Mouse (Mus musculus) yolk sac, embryonic 10.5 days (tissue): Measurements from ENCODE around the gene Chrm4.

Experiments
- DNase-seq: peaks from one replicate; pipeline ENCODE4 v3.0.0-alpha.2; 2017; ENCODE audit warnings: low spot score

Chrm4 gene

GRCm38 (mm10) chr2:91926949-91927348, at the start of gene Chrm4:
Chrm4 (plus strand) TSS chr2:91927249.
- DNase-seq, result no peak

DNA sequence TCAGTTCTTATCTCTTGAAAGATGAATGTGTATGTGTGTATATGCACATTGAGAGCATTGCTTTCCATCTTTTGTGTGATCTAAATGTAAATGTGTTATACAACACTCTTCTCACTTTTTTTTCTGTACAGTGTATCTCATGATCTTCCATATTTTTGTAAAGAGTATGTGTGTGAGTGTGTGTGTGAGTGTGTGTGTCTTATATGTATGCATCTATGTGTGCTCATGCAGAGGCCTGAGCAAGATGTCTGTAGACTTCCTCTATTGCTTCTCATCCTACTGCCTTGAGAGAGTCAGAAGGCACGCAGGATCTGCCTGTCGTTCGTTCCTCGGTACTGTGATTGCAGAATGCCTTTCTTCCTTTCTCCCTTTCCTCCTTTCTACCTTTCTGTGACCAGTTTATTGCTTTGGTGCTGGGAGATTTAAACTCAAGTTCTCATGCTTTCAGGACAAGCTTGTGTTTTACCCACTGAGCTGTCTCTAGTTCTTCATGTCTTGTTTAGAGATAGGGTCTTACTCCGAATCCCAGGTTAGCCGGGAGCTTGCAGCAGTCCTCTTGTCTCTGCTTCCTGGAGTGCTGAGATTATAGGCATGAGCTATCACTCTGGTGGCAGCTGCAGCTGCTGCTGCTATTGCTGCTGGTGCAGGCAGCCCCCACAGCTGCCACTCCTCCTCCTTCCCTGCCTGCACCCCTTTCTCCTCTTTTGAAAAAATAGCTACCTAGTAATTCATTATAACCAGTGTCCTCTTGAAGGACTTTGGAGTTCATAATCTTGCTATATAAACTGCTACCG, 48.5 kb upstream of the Chrm4 start:
- DNase-seq, result no peak

- DNase-seq, result no peak
Observed at GRCm38 (mm10) chr2:91883961-91884360, 43.1 kb upstream of the Chrm4 start.

GRCm38 (mm10) chr2:91884616-91885015, 42.4 kb upstream of the Chrm4 start:
- DNase-seq, result no peak

- DNase-seq, result no peak
Observed at GRCm38 (mm10) chr2:91894716-91895115, 32.3 kb upstream of the Chrm4 start.

DNA sequence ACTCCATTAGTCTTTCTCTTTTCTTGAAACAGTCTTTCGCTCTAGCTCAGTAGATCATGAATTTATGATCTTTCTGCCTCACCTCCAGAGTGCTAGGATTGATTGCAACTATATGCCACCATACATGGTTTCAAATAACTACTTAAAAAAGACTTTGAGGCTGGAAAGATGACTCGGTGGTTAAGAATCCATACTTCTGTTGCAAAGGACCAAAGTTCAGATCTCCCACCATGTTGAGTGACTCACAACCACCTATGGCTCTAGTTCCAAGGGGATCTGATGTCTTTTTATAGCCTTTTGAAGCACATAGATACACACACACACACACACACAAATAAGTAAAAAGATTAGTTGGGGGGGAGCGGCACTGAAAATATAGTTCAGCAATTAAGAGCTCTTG, 31.6 kb upstream of the Chrm4 start:
- no peak for DNase-seq

DNA sequence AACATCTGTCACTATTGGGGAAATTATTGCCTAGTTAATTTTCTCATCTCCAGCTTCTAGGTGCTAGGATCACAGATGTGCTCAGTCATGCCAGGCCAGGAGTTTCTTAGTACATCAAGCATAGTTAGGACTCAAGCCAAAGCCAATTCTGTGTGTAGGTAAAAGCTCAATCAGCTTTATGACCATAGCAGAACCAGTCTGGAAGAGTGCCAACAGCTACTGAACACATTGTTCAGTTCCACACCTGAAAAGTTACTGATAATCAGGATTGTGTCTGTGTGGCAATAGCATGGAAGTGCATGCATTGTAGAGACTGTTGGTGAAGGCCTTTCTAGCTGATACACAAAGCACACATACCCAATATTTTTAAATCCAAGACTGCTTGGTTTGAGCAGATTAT, 29.1 kb upstream of the Chrm4 start:
- no peak for DNase-seq

GRCm38 (mm10) chr2:91899141-91899540, 27.9 kb upstream of the Chrm4 start:
- no peak for DNase-seq

DNA sequence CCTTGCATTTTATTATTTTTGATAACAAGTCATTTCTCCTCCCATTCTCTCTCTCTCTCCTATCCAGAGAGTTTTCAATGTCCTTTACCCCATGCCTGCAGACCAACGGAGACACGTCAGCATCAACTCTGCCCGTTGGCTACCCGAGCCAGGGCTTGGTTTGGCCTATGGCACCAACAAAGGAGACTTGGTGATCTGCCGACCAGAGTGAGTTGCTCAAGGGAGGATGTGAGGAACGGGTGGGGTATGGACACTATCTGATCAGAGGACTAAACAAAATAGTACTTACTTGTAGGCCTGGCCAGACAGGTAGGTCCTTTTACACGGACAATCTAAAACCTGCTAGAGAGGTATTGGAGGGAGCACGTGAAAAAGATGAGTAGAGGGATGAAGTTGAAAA, 26.6 kb upstream of the Chrm4 start:
- DNase-seq, result no peak

- no peak for DNase-seq
Observed at GRCm38 (mm10) chr2:91902336-91902735, 24.7 kb upstream of the Chrm4 start.

- no peak for DNase-seq
Observed at GRCm38 (mm10) chr2:91903171-91903925, 23.7 kb upstream of the Chrm4 start.

DNA sequence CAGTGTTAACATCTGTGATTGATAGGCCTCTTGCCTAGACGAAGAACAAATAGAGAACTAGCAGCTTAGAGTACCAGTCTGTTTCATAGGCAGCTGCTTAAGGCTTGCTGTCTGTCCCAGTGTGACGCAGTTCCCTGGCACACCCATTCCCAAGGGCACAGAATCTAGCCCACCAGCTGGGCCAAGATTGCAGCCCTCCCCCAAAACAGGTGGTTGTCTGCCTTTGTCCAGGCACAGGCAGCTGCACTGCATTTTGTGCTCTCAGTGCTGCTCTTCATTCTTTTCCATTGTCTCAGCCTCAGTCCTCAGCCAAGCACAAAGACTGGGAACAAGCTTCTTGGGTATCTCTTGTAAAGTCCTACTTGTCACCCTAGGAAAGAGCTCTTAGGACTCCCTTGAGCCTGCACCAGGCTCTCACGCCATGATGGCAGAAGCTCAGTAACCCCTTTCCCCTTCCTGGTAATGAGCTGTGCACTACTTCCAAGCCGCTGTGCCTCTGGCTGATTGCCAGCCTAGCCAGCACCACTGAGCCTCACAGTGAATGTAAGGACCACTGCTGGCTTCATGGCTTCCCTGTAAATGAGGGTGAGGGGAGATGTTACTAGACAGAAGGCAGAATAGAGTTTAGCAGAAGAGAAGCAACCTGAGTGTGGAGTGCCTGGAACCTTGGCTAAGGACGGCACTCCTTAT, 22.3 kb upstream of the Chrm4 start:
- no peak for DNase-seq

- DNase-seq, result no peak
Observed at GRCm38 (mm10) chr2:91906141-91906540, 20.9 kb upstream of the Chrm4 start.

DNA sequence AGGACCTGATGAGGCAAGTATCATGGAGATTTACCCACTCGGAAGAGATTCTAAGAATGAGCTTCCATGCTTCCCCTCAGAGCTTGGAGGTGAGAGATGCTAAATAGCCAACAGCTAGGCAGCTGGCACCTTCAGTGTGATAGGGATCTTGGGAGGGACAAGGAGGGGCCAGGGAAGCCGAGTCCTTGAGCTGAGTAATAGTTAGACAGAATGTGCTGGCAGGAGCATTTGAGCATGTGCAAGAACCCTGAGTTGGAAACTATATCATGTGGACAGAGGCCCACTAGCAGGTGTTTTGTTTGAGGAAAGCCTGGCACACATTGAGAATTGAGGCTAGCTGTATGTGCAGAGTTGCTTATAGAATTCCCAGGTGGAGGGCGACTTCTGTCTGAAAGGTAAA, 14.4 kb upstream of the Chrm4 start:
- no peak for DNase-seq

DNA sequence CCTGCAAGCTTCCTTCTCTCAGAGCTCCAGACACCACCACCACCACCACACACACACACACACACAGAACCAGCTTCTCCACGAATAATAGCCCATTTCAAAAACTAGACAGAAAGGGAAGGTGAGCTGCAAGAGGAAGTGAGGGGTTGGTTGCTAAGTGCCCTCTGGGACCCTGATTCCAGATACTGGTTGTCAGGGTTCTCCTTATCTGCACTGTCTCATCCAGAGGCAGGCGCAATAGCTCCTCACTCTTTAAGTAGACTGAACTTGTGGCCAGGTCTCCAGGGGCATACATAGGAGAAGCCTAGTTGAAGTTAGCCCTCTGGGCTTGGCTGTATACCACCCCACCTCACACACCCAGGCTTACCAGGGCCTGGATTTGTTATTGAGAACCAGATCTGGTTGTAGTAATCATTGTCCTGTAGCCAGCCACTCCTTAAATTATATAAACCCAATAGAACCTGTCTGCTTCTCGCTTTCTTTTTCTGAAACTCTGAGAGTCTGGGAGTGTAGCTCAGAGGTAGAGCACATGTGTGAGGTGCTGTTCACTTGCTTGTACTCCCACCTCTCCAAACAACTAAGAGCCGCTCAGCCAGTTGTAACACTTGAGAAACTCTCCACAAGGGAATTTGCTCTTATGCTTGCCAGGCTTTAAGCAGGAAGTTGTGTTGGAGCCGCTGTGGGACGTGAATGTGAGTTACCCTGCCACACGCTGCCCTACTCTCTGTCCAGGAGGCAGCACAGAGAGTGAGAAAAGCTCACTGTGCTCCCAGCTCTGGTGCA, 13.5 kb upstream of the Chrm4 start:
- DNase-seq, result no peak

DNA sequence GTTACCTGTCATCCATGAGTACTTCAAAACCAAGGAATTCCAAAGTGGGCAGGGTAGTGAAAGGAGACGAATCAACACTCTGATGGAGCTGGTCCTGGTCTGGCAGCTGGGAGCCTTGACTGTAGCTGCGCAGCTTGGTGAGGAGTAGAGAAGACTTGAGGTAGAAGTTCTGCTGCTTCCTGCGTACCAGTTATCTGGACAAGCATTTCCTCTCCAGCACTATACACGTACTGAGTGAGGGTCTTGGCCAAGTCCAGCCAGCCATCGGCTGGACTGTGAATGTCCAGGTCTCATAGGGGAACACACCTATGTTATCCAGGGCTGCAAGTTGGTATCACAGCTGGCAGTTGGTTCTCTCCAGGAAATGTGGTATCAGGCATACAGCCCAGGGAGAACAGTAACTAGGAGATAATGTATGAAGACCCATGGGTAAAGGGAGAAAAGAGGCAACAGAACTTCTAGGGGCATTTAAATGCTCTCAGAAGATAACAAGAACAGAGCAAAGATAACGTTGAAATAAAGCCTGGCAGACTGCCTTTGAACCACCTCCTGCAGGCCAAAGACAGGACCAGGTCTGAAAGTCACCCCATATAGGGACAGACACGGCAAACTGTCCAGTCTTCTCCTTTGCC, 10.6 kb upstream of the Chrm4 start:
- DNase-seq, result no peak

GRCm38 (mm10) chr2:91917096-91917495, 10.0 kb upstream of the Chrm4 start:
- DNase-seq, result no peak

DNA sequence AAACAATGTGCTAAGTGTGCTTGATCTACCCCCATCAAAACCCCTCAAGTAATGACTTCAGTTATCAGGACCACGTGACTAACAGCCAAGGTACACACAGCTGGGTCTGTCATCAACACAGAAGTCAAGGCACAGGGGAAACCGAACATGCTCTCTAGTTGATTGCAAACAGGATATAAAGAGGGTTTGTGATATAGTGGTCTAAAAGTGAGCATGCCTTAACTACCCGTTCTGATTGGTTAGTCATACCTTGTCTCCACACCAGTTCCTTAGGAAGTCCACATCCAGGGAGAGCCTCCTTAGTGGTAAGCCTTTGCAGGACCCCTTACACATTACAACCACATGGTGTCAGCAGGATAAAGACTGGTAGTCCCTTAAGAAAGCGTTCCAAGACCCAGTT, 6.9 kb upstream of the Chrm4 start:
- no peak for DNase-seq

- DNase-seq, result peak; percentile 75
Observed at GRCm38 (mm10) chr2:91921181-91921789, 5.8 kb upstream of the Chrm4 start.

DNA sequence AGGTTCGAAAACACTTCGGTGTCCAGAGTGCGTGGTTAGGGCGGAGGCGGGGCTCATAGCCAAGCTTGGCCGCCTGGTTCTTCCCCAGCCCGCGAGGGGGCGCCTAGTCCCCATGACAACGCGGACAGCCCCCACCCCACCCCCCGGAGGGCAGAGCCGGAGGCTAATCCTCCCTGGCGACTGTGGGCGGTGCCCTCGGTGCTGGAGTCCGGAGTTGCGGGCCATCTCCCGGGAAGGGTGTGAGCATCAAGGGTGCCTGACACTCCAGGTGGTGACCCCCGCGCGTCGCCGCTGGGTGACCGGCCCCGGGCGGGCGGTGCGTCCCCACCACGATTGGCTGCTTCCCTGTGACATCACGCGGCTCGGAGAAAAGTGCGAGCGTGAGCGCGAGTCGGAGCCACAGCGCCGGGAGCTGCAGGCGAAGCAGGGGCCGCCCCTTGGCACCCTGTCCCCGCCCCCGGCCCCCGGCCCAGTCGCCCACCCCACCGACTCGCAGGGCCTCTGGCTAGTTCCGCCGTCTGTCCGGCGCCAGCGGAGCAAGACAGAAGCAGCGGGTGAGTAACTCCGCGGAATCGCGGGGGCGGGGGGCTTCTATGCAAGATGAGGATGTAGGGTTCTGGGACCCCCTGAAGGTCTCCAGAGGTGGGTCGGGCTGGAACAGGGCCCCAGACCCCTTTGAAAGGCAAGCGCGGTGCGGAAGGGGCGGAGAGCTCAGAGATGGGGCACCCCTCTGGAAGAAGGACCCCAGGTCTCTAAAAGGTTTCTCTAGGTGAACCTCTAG, 5.1 kb upstream of the Chrm4 start:
- DNase-seq, result peak; percentile 79
